Mouse (Mus musculus): ENCODE results near the gene Snrpg. TPM values are rescaled to one million over a fixed set of nuclear protein-coding genes. Genes with fewer than 3 reads are reported as not detected.
A peak's percentile ranks its signal among the peaks of the same experiment; 100 is the strongest.

The Snrpg gene
- polyA plus RNA-seq, 1 experiment from 2014 or later = 479 TPM

GRCm38 (mm10) chr6:86394078-86394720, 23.1 kb downstream of the Snrpg start:
- H3K27ac ChIP-seq = no peak overlapping the region
- no peak overlapping the region for H3K9ac ChIP-seq
- H3K4me1 ChIP-seq (replicated peaks) = peaks cover 35% of the 10 kb centered on the region
- ATAC-seq (ENCODE audit: low FRiP score) = no peak
- no peaks in the 10 kb centered on the region; the same call in 1 of the 2 replicates for H3K27me3 ChIP-seq
- H3K36me3 ChIP-seq = peaks cover 49% of the 10 kb centered on the region
- WGBS = 90% methylated on average over 17 of the region's 17 CpGs
- H3K9me3 ChIP-seq = no peaks in the 10 kb centered on the region
- H3K4me3 ChIP-seq = no peak overlapping the region
- no peak overlapping the region for H3K4me2 ChIP-seq

DNA sequence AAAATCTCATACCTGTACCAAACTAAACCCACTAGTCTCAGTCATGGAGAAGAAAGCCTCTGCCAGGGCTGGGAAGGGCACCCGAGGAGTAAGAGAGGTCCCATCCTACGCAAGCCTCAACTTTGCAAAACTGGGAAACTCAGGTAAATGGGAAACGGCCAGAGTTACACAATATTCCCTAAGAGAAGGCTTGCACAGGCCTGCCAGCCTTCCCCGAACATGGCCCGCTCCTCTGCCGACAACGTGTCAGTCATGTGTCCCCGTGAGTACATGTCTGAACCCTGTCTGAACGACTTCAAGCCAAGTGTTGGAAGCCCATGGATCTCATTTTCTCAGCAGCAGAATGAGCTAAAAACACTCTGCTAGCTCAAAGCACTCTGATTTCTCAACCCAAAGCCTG, 23.9 kb downstream of the Snrpg start:
- H3K27me3 ChIP-seq = no peaks in the 10 kb centered on the region; the same call in 1 of the 2 replicates
- H3K4me1 ChIP-seq (replicated peaks) = peaks cover 35% of the 10 kb centered on the region
- H3K36me3 ChIP-seq = peaks cover 41% of the 10 kb centered on the region
- H3K9me3 ChIP-seq = no peaks in the 10 kb centered on the region
- H3K9ac ChIP-seq = peak overlapping the region; percentile 96
- no peak for ATAC-seq (ENCODE audit: low FRiP score)
- H3K4me3 ChIP-seq = peak overlapping the region; percentile 97
- H3K4me2 ChIP-seq = peak overlapping the region; percentile 74
- WGBS = 91% methylated on average over 9 of the region's 9 CpGs
- H3K27ac ChIP-seq = no peak overlapping the region

GRCm38 (mm10) chr6:86395969-86396368, 24.9 kb downstream of the Snrpg start:
- Histone ChIP-seq H3K4me1 (replicated peaks) (peaks cover 39% of the 10 kb centered on the region), H3K9ac (peak overlapping the region; percentile 96), H3K36me3 (peaks cover 31% of the 10 kb centered on the region), H3K4me3 (peak overlapping the region; percentile 97), H3K4me2 (peak overlapping the region; percentile 74), H3K27ac (peak overlapping the region; percentile 95), H3K9me3 (no peaks in the 10 kb centered on the region), H3K27me3 (no peaks in the 10 kb centered on the region; the same call in 1 of the 2 replicates)
- peak; percentile 0; the same call in 1 of the 2 replicates for ATAC-seq (ENCODE audit: low FRiP score)
- 14% methylated on average over 10 of the region's 10 CpGs for WGBS

DNA sequence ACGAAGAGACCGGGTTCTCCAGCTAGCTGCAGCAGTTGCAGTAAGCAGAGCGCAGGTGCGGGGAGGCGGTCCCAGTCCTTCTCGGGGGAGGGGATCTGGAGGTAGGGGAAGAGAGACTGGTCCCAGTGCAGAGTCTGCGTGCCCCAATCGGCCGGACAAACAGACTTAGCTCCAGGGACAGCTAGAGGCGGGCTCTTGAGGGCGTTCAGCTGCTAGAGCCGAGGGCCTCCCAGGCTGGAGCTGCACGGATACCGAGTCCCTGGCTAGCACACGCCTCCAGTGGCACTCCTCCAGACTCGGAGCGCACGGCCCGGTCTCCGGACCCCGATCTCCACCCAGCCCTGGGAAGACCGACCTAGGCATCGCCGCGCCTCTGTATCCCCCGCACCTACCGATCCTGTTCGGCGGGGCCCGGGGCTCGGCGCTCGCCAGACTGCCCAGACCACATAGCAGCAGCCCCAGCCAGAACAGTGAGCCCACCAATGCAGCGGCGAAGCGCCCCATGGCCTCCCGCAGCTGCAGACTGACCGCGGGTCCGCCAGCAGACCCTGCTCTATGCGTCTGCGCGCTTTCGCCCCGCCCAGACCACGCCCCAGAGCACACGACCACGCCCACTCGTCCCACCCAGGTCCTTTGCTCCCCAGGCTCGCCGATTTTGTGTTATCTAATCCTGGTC, 25.6 kb downstream of the Snrpg start, which contains the start of gene Pcyox1:
Gene Pcyox1, minus strand, starts transcription at position 574 of the 676 bp plus-strand sequence.
- Histone ChIP-seq H3K9ac (peak within 1 kb of the TSS; percentile 96), H3K4me1 (replicated peaks) (peaks cover 39% of the 10 kb centered on the region), H3K4me3 (peak within 1 kb of the TSS; percentile 97), H3K9me3 (no peaks in the 10 kb centered on the region), H3K36me3 (peaks cover 24% of the 10 kb centered on the region), H3K27me3 (no peaks in the 10 kb centered on the region; the same call in 1 of the 2 replicates), H3K4me2 (peak within 1 kb of the TSS; percentile 74), H3K27ac (peak within 1 kb of the TSS; percentile 95)
- ATAC-seq (ENCODE audit: low FRiP score) = peak; percentile 94
- WGBS = under 1% methylated on average over 51 of the region's 51 CpGs

DNA sequence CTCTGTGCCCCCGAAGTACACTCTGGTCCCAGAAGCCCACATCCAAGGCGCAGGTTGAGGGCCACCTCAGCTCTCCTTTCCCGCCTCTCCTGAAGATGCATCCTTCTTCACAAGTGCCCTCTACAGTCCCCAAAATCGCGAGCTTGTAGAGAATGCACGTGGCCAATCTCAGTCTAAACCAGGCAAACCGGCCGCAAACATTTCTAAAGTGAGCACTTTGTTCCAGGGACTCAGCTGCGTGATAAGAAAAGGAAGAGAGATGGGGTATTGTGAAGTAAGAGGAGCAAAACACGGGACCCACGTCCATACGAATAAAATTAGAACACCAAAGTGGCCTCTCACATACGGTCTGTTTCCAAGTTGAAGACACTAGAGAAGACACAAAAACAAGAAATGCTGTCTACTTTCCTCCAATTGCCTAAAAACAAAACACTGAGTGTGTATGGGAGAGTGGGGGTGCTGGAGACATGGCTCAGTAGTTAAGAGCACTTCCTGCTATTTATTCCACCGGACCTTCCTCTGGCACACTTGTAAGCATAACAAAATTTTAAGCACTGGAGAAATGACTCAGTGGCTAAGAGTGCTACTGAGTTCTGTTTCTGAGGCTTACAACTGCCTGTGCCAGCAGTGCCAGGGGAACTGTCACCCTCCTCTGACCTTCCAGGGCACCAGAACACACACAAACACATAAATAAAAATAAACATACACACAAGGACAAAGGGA, 26.3 kb downstream of the Snrpg start:
- Histone ChIP-seq H3K9me3 (no peaks in the 10 kb centered on the region), H3K27ac (peak overlapping the region; percentile 95), H3K4me3 (peak overlapping the region; percentile 97), H3K36me3 (peaks cover 17% of the 10 kb centered on the region), H3K4me2 (peak overlapping the region; percentile 74), H3K4me1 (replicated peaks) (peaks cover 39% of the 10 kb centered on the region), H3K9ac (peak overlapping the region; percentile 96), H3K27me3 (no peaks in the 10 kb centered on the region; the same call in 1 of the 2 replicates)
- ATAC-seq (ENCODE audit: low FRiP score) = no peak
- WGBS = 8% methylated on average over 14 of the region's 14 CpGs

GRCm38 (mm10) chr6:86398986-86399385, 27.9 kb downstream of the Snrpg start:
- no peaks in the 10 kb centered on the region for H3K9me3 ChIP-seq
- peaks cover 34% of the 10 kb centered on the region for H3K4me1 ChIP-seq (replicated peaks)
- WGBS = 74% methylated on average over 2 of the region's 2 CpGs
- no peak overlapping the region for H3K4me2 ChIP-seq
- no peak overlapping the region for H3K27ac ChIP-seq
- H3K4me3 ChIP-seq = no peak overlapping the region
- no peaks in the 10 kb centered on the region; the same call in 1 of the 2 replicates for H3K27me3 ChIP-seq
- no peak for ATAC-seq (ENCODE audit: low FRiP score)
- no peak overlapping the region for H3K9ac ChIP-seq
- peaks cover 4% of the 10 kb centered on the region for H3K36me3 ChIP-seq

GRCm38 (mm10) chr6:86399995-86400394, 28.9 kb downstream of the Snrpg start:
- WGBS = 93% methylated on average over 2 of the region's 2 CpGs
- H3K9me3 ChIP-seq = no peaks in the 10 kb centered on the region
- no peak for ATAC-seq (ENCODE audit: low FRiP score)

GRCm38 (mm10) chr6:86400972-86401371, 29.9 kb downstream of the Snrpg start:
- no peaks in the 10 kb centered on the region for H3K9me3 ChIP-seq
- H3K9ac ChIP-seq = no peak overlapping the region
- H3K27me3 ChIP-seq = no peaks in the 10 kb centered on the region; the same call in 1 of the 2 replicates
- no peak for ATAC-seq (ENCODE audit: low FRiP score)
- H3K4me1 ChIP-seq (replicated peaks) = peaks cover 17% of the 10 kb centered on the region
- peak overlapping the region; percentile 45 for H3K4me2 ChIP-seq
- H3K27ac ChIP-seq = no peak overlapping the region
- H3K4me3 ChIP-seq = peak overlapping the region; percentile 14; the same call in 1 of the 2 replicates
- 12% methylated on average over 9 of the region's 9 CpGs for WGBS
- no peaks in the 10 kb centered on the region for H3K36me3 ChIP-seq

More at GRCm38 (mm10) chr6:86399995-86400394, 28.9 kb downstream of the Snrpg start:
- no peaks in the 10 kb centered on the region for H3K36me3 ChIP-seq
- H3K4me2 ChIP-seq = no peak overlapping the region
- no peak overlapping the region for H3K27ac ChIP-seq
- H3K4me3 ChIP-seq = no peak overlapping the region
- H3K9ac ChIP-seq = no peak overlapping the region
- H3K4me1 ChIP-seq (replicated peaks) = peaks cover 24% of the 10 kb centered on the region
- H3K27me3 ChIP-seq = no peaks in the 10 kb centered on the region; the same call in 1 of the 2 replicates

GRCm38 (mm10) chr6:86402681-86403607, 31.8 kb downstream of the Snrpg start:
- Histone ChIP-seq H3K4me2 (peak overlapping the region; percentile 81), H3K27me3 (no peaks in the 10 kb centered on the region; the same call in 1 of the 2 replicates), H3K4me1 (replicated peaks) (peaks cover 28% of the 10 kb centered on the region), H3K9me3 (no peaks in the 10 kb centered on the region), H3K27ac (no peak overlapping the region), H3K36me3 (peaks cover 3% of the 10 kb centered on the region; the same call in 1 of the 2 replicates), H3K4me3 (peak overlapping the region; percentile 83), H3K9ac (no peak overlapping the region)
- WGBS = 40% methylated on average over 12 of the region's 12 CpGs
- ATAC-seq (ENCODE audit: low FRiP score) = no peak

DNA sequence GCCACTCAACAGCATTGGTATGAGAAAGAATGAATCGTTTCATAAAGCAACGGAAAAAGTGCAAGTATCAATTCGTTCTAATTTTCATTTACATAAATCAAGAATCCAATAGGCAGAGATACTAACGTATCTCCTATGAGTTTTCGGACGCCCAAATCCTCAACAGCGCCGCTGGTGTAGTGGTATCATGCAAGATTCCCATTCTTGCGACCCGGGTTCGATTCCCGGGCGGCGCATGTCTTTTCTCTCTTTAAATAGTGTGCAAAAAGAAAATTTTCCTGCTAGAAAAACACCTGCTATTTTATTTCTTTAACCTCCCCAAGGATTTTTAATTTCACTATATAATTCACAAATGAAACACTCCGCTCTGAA, 32.6 kb downstream of the Snrpg start:
- H3K27me3 ChIP-seq = no peaks in the 10 kb centered on the region; the same call in 1 of the 2 replicates
- peak overlapping the region; percentile 83 for H3K4me3 ChIP-seq
- H3K9me3 ChIP-seq = no peaks in the 10 kb centered on the region
- peak; percentile 81 for ATAC-seq (ENCODE audit: low FRiP score)
- H3K9ac ChIP-seq = peak overlapping the region; percentile 99
- under 1% methylated on average over 15 of the region's 15 CpGs for WGBS
- peak overlapping the region; percentile 100 for H3K27ac ChIP-seq
- peak overlapping the region; percentile 81 for H3K4me2 ChIP-seq
- H3K4me1 ChIP-seq (replicated peaks) = peaks cover 29% of the 10 kb centered on the region
- peaks cover 3% of the 10 kb centered on the region; the same call in 1 of the 2 replicates for H3K36me3 ChIP-seq

Measured in hindbrain, embryonic 13.5 days (tissue).